Mouse (Mus musculus): ENCODE data around the gene Tulp1. TPM values are rescaled to one million over a fixed set of nuclear protein-coding genes. Genes with fewer than 3 reads are reported as not detected.

Tulp1 gene
- polyA plus RNA-seq, 1 experiment: 0.27 TPM

GRCm38 (mm10) chr17:28323786-28324185 lies 41.2 kb downstream of the Tulp1 start:
- no peaks in the 10 kb centered on the region for H3K27me3 ChIP-seq (ENCODE audit: control insufficient read depth, insufficient read depth, insufficient read length)
- TF ChIP-seq MYOG (IDR thresholded peaks at IDR 0.05; ENCODE audit: control insufficient read depth, extremely low read depth, insufficient read length): no peak
- no peak for TF ChIP-seq MAX (IDR thresholded peaks at IDR 0.05)
- TF ChIP-seq FOSL1 (IDR thresholded peaks at IDR 0.05; ENCODE audit: insufficient read depth, low read length, poor library complexity, severe bottlenecking): no peak
- no peak for TF ChIP-seq CTCF (IDR thresholded peaks at IDR 0.05; ENCODE audit: control insufficient read depth, insufficient read depth, insufficient read length)
- TF ChIP-seq MYOD1 (IDR thresholded peaks at IDR 0.05; ENCODE audit: control insufficient read depth, insufficient read length, low read depth): no peak
- no peak for TF ChIP-seq USF1 (IDR thresholded peaks at IDR 0.05; ENCODE audit: low read depth)
- no peak for TF ChIP-seq CEBPB (IDR thresholded peaks at IDR 0.05; ENCODE audit: low read depth)
- H3ac ChIP-seq (ENCODE audit: control insufficient read depth, insufficient read length, low read depth): no peak overlapping the region
- no peak overlapping the region for H3K4me3 ChIP-seq (ENCODE audit: insufficient read depth, poor library complexity, severe bottlenecking)
- peaks cover 2% of the 10 kb centered on the region for H3K79me3 ChIP-seq (ENCODE audit: low read depth)
- H3K36me3 ChIP-seq (ENCODE audit: control insufficient read depth, insufficient read depth): peaks cover 46% of the 10 kb centered on the region
- peaks cover 5% of the 10 kb centered on the region for H3K79me2 ChIP-seq (ENCODE audit: control insufficient read depth, insufficient read depth)

DNA sequence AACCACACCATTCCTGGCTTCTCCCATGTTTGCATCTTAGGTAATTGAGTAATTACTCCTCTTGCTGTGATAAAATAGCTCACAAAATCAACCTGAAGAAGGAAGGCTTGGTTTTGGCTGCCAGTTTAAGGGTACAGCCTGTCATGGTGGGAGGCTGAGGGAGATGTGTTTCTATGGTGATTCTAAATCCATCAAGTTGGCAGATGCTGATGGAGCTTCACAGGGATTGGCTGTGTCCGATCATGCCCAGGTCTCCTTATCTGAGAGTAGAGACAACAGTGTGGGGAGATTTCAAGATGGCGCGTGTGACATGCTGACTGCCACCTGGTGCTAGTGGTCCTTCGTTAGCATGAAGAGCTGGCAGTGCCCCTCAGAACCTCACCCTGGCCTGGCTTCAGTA lies 43.3 kb downstream of the Tulp1 start:
- TF ChIP-seq MAX (IDR thresholded peaks at IDR 0.05) (no peak), MYOD1 (IDR thresholded peaks at IDR 0.05; ENCODE audit: control insufficient read depth, insufficient read length, low read depth) (no peak), FOSL1 (IDR thresholded peaks at IDR 0.05; ENCODE audit: insufficient read depth, low read length, poor library complexity, severe bottlenecking) (no peak), CTCF (IDR thresholded peaks at IDR 0.05; ENCODE audit: control insufficient read depth, insufficient read depth, insufficient read length) (no peak), MYOG (IDR thresholded peaks at IDR 0.05; ENCODE audit: control insufficient read depth, extremely low read depth, insufficient read length) (no peak), CEBPB (IDR thresholded peaks at IDR 0.05; ENCODE audit: low read depth) (no peak), USF1 (IDR thresholded peaks at IDR 0.05; ENCODE audit: low read depth) (no peak)
- no peaks in the 10 kb centered on the region for H3K27me3 ChIP-seq (ENCODE audit: control insufficient read depth, insufficient read depth, insufficient read length)
- H3K4me3 ChIP-seq (ENCODE audit: insufficient read depth, poor library complexity, severe bottlenecking): no peak overlapping the region
- no peaks in the 10 kb centered on the region for H3K79me2 ChIP-seq (ENCODE audit: control insufficient read depth, insufficient read depth)
- H3ac ChIP-seq (ENCODE audit: control insufficient read depth, insufficient read length, low read depth): no peak overlapping the region
- no peaks in the 10 kb centered on the region for H3K79me3 ChIP-seq (ENCODE audit: low read depth)
- H3K36me3 ChIP-seq (ENCODE audit: control insufficient read depth, insufficient read depth): peaks cover 59% of the 10 kb centered on the region

GRCm38 (mm10) chr17:28317725-28318124 lies 47.3 kb downstream of the Tulp1 start:
- Histone ChIP-seq H3K79me2 (ENCODE audit: control insufficient read depth, insufficient read depth) (peaks cover 20% of the 10 kb centered on the region), H3K36me3 (ENCODE audit: control insufficient read depth, insufficient read depth) (peaks cover 47% of the 10 kb centered on the region), H3K79me3 (ENCODE audit: low read depth) (no peaks in the 10 kb centered on the region), H3K27me3 (ENCODE audit: control insufficient read depth, insufficient read depth, insufficient read length) (no peaks in the 10 kb centered on the region), H3K4me3 (ENCODE audit: insufficient read depth, poor library complexity, severe bottlenecking) (no peak overlapping the region), H3ac (ENCODE audit: control insufficient read depth, insufficient read length, low read depth) (no peak overlapping the region)
- TF ChIP-seq FOSL1 (IDR thresholded peaks at IDR 0.05; ENCODE audit: insufficient read depth, low read length, poor library complexity, severe bottlenecking) (no peak), USF1 (IDR thresholded peaks at IDR 0.05; ENCODE audit: low read depth) (no peak), CEBPB (IDR thresholded peaks at IDR 0.05; ENCODE audit: low read depth) (no peak), CTCF (IDR thresholded peaks at IDR 0.05; ENCODE audit: control insufficient read depth, insufficient read depth, insufficient read length) (no peak), MYOG (IDR thresholded peaks at IDR 0.05; ENCODE audit: control insufficient read depth, extremely low read depth, insufficient read length) (no peak), MAX (IDR thresholded peaks at IDR 0.05) (no peak), MYOD1 (IDR thresholded peaks at IDR 0.05; ENCODE audit: control insufficient read depth, insufficient read length, low read depth) (no peak)

DNA sequence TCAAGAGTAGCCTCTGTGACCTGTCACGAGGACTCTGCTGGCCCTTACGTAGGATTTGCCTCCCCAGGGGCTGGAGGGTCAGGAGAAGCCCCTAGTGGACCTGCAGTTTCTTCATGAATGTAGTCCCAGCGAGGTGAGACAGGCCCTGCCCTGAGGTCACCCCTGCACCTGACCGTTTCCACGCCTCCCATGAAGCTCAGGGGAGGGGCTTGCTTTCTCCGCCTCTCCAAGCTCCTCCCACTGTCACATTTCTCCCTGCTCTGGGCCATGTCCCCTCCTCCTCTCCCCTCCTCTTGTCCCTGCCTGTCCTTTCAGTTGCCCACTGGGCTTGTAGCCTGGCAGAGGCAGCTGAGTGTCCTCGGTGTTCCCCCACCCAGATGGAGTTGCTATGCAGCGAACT lies 47.9 kb downstream of the Tulp1 start:
- Histone ChIP-seq H3K79me2 (ENCODE audit: control insufficient read depth, insufficient read depth) (peaks cover 20% of the 10 kb centered on the region), H3K27me3 (ENCODE audit: control insufficient read depth, insufficient read depth, insufficient read length) (no peaks in the 10 kb centered on the region), H3K79me3 (ENCODE audit: low read depth) (no peaks in the 10 kb centered on the region), H3K4me3 (ENCODE audit: insufficient read depth, poor library complexity, severe bottlenecking) (no peak overlapping the region), H3ac (ENCODE audit: control insufficient read depth, insufficient read length, low read depth) (no peak overlapping the region), H3K36me3 (ENCODE audit: control insufficient read depth, insufficient read depth) (peaks cover 41% of the 10 kb centered on the region)
- TF ChIP-seq MAX (IDR thresholded peaks at IDR 0.05) (no peak), USF1 (IDR thresholded peaks at IDR 0.05; ENCODE audit: low read depth) (no peak), CTCF (IDR thresholded peaks at IDR 0.05; ENCODE audit: control insufficient read depth, insufficient read depth, insufficient read length) (no peak)

GRCm38 (mm10) chr17:28316476-28316875 lies 48.5 kb downstream of the Tulp1 start:
- Histone ChIP-seq H3K79me2 (ENCODE audit: control insufficient read depth, insufficient read depth) (peaks cover 20% of the 10 kb centered on the region), H3K79me3 (ENCODE audit: low read depth) (no peaks in the 10 kb centered on the region), H3K36me3 (ENCODE audit: control insufficient read depth, insufficient read depth) (peaks cover 35% of the 10 kb centered on the region), H3K27me3 (ENCODE audit: control insufficient read depth, insufficient read depth, insufficient read length) (no peaks in the 10 kb centered on the region), H3K4me3 (ENCODE audit: insufficient read depth, poor library complexity, severe bottlenecking) (no peak overlapping the region), H3ac (ENCODE audit: control insufficient read depth, insufficient read length, low read depth) (no peak overlapping the region)
- TF ChIP-seq USF1 (IDR thresholded peaks at IDR 0.05; ENCODE audit: low read depth) (no peak), MYOD1 (IDR thresholded peaks at IDR 0.05; ENCODE audit: control insufficient read depth, insufficient read length, low read depth) (no peak), MAX (IDR thresholded peaks at IDR 0.05) (no peak), CEBPB (IDR thresholded peaks at IDR 0.05; ENCODE audit: low read depth) (no peak), MYOG (IDR thresholded peaks at IDR 0.05; ENCODE audit: control insufficient read depth, extremely low read depth, insufficient read length) (no peak), FOSL1 (IDR thresholded peaks at IDR 0.05; ENCODE audit: insufficient read depth, low read length, poor library complexity, severe bottlenecking) (no peak), CTCF (IDR thresholded peaks at IDR 0.05; ENCODE audit: control insufficient read depth, insufficient read depth, insufficient read length) (no peak)

- no peak for TF ChIP-seq USF1 (IDR thresholded peaks at IDR 0.05; ENCODE audit: low read depth)
- no peak for TF ChIP-seq MAX (IDR thresholded peaks at IDR 0.05)
- no peak for TF ChIP-seq CEBPB (IDR thresholded peaks at IDR 0.05; ENCODE audit: low read depth)
- TF ChIP-seq MYOG (IDR thresholded peaks at IDR 0.05; ENCODE audit: control insufficient read depth, extremely low read depth, insufficient read length): no peak
- no peak for TF ChIP-seq CTCF (IDR thresholded peaks at IDR 0.05; ENCODE audit: control insufficient read depth, insufficient read depth, insufficient read length)
- TF ChIP-seq MYOD1 (IDR thresholded peaks at IDR 0.05; ENCODE audit: control insufficient read depth, insufficient read length, low read depth): no peak
- no peak for TF ChIP-seq FOSL1 (IDR thresholded peaks at IDR 0.05; ENCODE audit: insufficient read depth, low read length, poor library complexity, severe bottlenecking)
- no peak overlapping the region for H3K4me3 ChIP-seq (ENCODE audit: insufficient read depth, poor library complexity, severe bottlenecking)
- no peak overlapping the region for H3ac ChIP-seq (ENCODE audit: control insufficient read depth, insufficient read length, low read depth)
- no peaks in the 10 kb centered on the region for H3K27me3 ChIP-seq (ENCODE audit: control insufficient read depth, insufficient read depth, insufficient read length)
- peaks cover 20% of the 10 kb centered on the region for H3K79me2 ChIP-seq (ENCODE audit: control insufficient read depth, insufficient read depth)
- H3K36me3 ChIP-seq (ENCODE audit: control insufficient read depth, insufficient read depth): peaks cover 30% of the 10 kb centered on the region
- H3K79me3 ChIP-seq (ENCODE audit: low read depth): no peaks in the 10 kb centered on the region
Observed at GRCm38 (mm10) chr17:28315611-28316160, 49.3 kb downstream of the Tulp1 start.
